Mouse (Mus musculus) lung, adult 18-20 months (tissue): ENCODE results near the gene Insig2.

ENCODE experiments used
- DNase-seq, 2 experiments: peaks; one replicate each; pipeline ENCODE4 v3.0.0; 2022; ENCODE audit warnings: mixed read lengths in 2 of 2

Gene Insig2

DNA sequence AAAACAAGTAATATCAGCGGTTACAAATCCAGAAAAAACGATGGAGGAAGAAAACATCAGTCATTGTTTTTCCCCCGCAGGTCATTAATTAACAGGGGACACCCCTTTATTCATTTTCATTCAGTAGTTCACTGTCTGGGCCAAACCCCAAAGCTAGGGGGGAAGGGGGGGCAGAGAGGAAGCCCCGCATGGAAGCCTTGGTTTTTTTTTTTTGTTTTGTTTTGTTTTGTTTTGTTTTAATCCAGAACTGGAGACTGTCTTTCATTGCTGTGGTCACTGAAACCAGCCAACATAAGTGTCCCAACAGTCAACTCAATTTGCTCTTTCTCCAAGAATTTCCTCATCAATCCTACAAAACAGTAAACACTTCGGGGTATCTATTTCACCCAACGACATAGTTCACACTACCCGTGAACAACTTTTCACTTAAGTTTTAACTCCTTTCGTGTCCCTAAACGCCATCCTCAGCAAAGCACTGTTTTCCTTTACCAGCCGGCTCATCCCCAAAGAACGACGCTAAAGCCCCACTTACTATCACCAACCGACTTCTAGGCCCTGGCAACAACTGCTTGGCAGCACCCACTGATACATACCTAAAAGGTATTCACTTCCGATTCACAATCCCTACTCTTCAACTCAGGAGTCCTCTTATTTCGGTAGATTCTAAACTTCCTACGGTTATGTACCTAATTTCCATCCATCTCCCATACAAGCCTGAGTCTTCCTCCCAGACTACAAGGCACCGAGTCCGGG lies 5.6 kb downstream of the Insig2 start:
- no peak for DNase-seq

DNA sequence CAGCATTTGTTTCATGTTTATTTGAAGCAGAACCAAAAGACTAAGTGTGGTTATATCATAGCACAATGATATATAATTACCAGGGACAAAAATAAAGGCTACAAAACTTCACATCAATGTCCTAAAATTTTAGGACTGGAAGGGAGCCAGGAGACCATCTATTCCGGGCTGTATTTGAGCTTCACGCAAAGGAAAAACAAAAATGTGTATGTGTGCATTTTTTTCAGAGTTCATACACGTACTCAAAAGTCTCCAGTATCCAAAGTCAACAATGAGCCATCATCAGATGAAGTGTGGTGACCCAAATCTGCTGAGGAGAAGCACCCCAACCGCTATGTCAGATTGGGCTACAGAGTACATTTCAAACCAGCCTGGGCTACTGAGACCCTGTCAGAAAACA lies 8.9 kb downstream of the Insig2 start:
- no peak for DNase-seq

GRCm38 (mm10) chr1:121314766-121315428 lies 17.5 kb downstream of the Insig2 start:
- DNase-seq, result no peak

- DNase-seq, result peak in 1 of 2 experiments; percentile 5
These were observed 19.2 kb downstream of the Insig2 start for GRCm38 (mm10) chr1:121313181-121313580.

- DNase-seq, result no peak
These were observed 20.1 kb downstream of the Insig2 start for GRCm38 (mm10) chr1:121312326-121312725.

GRCm38 (mm10) chr1:121296717-121297255 lies 35.6 kb downstream of the Insig2 start:
- no peak for DNase-seq

GRCm38 (mm10) chr1:121293571-121293970 lies 38.8 kb downstream of the Insig2 start:
- no peak for DNase-seq

- DNase-seq, result no peak
These were observed 41.5 kb downstream of the Insig2 start for GRCm38 (mm10) chr1:121290841-121291240.

DNA sequence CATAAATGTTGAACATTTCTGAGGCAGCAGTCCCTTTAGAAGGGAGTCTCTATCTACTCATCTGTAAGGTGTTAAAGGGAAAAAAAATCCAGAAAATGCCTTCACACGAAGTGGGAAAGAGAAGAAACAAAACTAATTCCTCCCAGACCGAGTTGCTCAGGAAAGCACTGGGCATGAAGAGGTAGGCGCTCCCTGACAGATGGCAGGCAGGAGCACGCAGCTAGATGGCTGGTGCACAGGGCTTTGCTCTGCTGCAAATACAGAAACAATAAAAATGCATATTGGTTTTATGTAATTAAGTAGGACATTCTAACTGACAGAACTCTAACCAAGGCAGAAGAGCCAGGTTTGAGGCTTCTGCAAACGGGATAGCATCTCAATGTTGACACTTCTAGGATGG lies 42.0 kb downstream of the Insig2 start:
- no peak for DNase-seq

- no peak for DNase-seq
These were observed 48.2 kb downstream of the Insig2 start for GRCm38 (mm10) chr1:121284197-121284596.

DNA sequence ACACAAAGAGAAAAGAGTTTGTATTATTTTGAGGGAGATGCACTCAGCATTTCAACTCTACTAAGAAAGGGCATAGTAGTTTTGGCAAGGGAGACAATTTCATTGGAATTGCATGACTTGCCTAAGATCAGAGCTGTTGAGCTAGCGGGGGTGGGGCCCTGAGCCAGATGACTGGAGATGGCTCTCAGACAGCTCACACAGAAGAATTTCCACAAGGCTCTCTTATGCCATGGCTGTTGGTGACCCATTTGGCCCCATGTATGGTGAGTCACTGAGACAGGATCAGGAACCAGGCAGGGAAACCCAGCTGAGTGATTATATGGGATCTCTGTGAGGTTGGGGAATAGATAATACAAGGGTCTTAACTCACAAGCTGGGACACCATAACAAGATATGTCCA lies 51.9 kb downstream of the Insig2 start:
- no peak for DNase-seq

GRCm38 (mm10) chr1:121278370-121278769 lies 54.0 kb downstream of the Insig2 start:
- no peak for DNase-seq

DNA sequence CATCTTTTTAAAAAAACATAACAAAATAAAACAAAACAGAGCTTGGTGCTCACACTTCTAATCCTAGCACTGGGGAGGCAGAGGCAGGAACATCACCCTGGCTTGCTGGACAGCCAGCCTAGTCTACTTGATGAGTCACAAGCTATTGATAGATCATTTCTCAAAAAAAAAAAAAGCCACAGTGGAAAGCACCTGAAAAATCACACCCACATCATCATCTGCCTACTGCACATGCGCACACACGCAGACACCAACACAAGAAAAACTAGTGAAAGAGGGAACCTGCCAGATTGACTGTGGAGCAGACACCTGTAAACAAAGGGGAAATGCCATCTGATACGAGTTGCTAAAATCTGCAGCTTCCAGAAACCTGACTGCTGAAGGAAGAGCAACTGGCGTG lies 54.9 kb downstream of the Insig2 start:
- no peak for DNase-seq

DNA sequence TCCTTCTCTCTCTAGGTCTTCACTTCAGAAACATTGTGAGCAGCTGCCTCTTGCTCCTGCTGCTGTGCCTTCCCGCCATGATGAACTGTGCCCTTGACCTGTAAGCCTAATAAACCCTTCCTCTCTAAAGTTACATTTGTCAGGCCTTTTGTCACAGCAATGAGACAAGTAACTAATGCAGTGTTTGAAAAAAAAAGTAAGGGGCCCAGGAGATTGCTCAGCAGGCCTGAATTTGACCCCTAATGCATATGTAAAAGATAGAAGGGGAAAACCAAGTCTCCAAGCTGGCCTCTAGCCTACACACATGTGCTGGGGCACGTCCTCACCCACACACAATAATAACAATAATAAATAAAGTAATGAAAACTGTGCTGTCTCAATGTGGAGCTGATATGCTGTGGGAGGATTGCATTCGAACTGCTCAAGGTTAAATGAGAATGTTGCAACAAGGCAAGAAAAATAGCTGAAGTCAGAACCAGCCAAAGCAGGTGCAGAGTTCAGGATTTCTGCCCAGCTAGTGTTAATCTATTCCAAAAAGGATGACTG lies 56.4 kb downstream of the Insig2 start:
- no peak for DNase-seq

GRCm38 (mm10) chr1:121260171-121260741 lies 72.1 kb downstream of the Insig2 start:
- DNase-seq, result no peak
